Mouse (Mus musculus): ENCODE measurements at regions not wholly inside any gene's neighbourhood (a gene's known extent, or its start where the extent isn't known, plus 50 kb on each side); places are given as distances from the start of the nearest gene placed in this dataset.

DNA sequence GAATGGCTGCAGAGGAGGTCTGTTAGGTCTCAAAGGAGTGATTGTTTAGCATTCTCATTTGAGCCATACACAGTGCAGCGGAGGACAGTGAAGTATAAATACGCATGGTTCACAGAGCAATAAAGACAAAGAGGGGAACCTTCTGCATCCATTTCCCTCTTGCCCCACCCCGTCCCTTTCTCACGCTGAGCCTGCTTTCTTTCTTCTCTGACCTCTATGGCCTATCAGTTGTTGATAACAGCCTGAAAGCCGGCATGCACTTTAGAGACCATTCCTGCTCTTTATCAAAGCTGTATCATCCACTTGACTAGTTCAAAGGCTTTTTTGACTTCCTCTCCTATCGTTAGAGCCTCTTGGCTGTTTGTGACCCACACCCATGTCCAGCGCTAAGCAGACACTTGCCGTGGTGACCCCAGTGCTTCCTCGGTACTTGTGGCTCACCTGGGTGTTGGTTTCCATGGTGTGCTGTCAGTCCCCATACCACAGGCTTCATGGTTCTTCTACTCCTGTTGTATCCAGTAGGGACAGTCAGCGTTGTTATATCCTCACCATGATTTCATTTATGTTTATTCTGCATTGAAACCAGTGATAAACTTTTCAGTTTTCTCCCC lies 161.3 kb downstream of the Slc30a10 start:
- DNase-seq (ENCODE audit: extremely low spot score in 1 of 2, low spot score in 1 of 2): no peak

DNA sequence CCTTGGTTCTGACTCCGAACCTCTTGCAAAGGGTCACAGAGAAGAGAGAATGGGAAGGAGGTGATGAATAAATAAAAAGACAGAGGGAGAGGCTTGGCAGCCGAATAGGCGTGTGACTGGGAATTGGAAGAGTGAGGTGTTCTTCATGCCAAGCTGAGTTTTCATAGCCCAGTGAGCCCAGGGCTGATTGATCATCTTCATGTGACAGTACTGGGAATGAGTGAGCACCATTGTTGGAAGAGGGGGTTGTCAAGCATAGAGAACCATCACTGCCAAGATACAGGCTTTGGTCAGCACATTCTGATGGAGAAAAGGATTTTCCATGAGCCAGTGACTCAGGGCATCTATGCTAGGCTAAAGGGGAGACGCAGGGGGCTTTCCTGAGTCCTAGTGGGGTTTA lies 163.0 kb downstream of the Slc30a10 start:
- peak in 1 of 2 experiments; percentile 6 for DNase-seq (ENCODE audit: extremely low spot score in 1 of 2, low spot score in 1 of 2)

DNA sequence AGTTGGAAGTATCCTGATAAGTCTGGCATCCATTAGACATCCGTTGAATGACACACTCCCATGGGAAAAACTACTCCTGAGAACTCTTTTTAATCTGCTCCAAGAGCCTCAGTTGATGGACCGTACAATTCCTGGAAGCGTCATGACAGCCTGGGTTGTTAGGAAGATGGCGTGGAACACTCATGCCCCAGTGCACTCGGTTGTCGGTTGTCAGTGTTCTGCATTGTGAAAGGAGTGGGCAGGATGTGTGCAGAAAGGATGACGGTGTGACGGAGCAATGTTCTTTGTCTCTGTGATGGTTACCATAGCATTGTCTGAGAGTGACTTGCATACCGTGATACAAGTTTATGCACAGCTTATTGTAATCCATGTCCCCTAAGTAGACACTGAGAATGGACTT lies 164.4 kb downstream of the Slc30a10 start:
- no peak for DNase-seq (ENCODE audit: extremely low spot score in 1 of 2, low spot score in 1 of 2)

DNA sequence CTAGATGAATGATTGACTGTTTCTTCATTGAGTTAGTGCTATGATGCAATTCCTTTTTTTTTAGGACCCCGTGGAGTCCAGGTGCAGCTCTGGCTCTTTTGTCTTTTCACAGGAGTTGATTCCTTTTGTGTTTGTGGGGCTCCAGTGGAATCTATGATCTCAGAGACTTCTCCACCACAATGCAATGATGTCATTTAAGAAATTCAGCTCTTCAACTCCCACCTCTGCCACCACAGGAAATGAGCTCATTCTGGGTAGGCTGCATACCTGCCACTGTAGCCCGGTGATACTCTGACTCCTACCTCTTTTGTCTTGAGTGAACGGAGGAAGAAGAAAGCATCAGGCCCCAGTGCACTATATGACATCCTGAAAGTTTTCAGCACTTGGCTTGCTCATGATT lies 173.8 kb downstream of the Slc30a10 start:
- DNase-seq (ENCODE audit: extremely low spot score in 1 of 2, low spot score in 1 of 2): no peak

DNA sequence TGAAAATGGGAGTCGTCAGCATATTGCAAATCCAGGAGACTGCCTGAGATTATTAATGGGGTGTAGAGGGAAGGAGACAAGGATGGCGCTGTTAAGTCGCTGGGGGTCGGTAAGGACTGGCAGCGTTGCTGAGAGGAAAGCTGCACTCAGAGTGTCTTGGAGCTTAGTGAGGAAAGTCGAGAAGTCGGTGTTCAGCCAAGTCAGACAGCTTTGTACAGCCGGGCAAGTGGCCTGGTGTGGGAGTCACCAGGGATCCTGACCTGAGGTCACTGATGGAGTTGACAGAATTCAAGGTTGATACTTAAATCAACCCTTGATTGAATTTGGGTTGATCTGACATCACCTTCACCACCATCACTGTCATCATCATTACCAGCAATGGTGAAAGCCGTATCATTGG lies 175.3 kb downstream of the Slc30a10 start:
- no peak for DNase-seq (ENCODE audit: extremely low spot score in 1 of 2, low spot score in 1 of 2)

DNA sequence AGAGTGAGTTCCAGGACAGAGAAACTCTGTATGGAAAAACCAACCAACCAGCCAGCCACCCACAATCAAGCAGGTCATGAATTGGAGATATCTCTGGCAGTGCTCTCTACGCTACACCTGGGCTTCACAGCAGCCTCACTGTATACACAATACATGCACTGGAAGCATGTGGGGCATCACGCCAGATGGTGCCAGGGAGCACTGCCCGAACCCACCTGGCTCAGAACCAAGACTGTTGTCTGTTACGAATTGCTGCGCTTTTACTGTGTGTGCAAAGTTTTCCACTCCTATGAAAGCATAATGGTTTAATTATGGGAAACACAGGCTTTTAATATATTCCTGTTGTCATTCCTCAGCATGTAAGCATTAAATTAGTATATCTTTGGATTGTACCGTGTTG lies 184.0 kb downstream of the Slc30a10 start:
- DNase-seq (ENCODE audit: extremely low spot score in 1 of 2, low spot score in 1 of 2): no peak

DNA sequence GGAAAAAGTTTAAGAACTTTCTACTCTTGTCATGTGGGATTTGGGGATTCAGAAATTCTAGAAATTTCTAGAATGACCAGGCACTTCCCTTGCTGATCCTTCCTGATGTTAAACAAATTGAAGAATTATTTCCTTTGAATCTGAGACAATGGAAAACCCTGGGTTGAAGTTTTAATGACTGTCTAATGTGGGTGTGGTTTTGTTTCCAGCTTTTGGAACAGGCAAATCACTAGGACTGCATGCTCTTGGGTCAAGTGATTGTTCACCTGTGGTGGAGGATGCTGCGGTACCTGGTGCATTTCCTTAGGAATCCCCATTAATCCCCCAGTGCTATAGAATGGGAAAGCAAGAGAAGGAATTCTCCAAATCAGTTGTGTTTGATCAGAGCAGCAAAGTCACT lies 184.8 kb downstream of the Slc30a10 start:
- DNase-seq (ENCODE audit: extremely low spot score in 1 of 2, low spot score in 1 of 2): no peak

DNA sequence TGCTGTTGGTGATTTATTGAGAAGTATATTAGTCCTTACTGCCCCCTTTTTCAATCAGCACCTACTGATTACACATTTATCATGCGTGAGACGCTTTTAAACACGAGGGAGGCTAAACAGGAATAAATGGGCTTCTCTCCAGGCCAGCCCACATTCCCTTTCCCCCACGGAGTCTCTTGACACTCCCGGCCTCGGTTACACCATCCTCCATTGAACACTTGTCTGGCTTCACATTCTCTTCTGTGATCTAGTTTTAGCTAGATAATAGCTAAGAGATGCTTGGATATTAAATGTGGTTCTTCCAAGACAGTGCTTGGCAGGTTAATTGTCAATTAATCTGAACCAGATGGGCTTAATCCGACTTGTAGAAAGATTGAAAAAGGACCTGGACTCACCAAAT lies 189.4 kb downstream of the Slc30a10 start:
- no peak for DNase-seq (ENCODE audit: extremely low spot score in 1 of 2, low spot score in 1 of 2)

DNA sequence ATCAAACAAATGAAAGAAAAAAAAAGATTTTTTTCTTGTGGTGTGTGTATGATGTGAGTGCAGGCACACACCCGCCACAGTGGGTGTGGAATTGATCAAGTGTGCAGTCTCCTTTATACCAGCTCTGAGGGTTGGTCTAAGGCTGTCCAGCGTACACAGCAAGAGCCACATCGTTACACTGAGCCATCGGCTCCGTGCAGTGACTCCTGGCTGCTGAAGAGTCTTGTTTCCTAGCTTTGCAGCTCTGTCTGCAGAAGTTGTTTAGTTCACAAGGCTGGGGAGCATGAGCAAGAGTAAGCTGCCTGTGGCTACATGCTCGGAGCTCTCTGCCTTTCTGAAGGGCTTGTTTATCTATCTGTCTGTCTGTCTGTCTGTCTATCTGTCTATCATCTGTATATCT lies 193.5 kb downstream of the Slc30a10 start:
- DNase-seq (ENCODE audit: extremely low spot score in 1 of 2, low spot score in 1 of 2): no peak

DNA sequence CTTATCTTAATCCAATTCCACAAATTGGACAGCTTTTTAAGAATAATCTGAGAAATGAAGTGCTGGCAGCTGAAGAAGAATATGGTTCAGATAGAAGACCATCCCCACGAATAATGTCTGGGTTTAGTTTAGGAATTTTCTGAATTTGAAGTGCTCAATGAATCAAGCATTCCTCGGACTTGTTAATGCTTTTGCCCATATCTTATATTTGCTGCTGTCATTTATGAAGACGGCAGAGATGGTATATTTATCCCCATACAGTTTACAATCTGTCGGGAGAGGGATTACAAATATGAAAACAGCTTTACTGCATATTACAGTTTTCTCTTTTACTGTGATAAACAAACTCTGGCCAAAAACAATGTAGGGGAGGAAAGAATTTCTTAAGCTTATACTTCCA lies 194.3 kb downstream of the Slc30a10 start:
- no peak for DNase-seq (ENCODE audit: extremely low spot score in 1 of 2, low spot score in 1 of 2)

DNA sequence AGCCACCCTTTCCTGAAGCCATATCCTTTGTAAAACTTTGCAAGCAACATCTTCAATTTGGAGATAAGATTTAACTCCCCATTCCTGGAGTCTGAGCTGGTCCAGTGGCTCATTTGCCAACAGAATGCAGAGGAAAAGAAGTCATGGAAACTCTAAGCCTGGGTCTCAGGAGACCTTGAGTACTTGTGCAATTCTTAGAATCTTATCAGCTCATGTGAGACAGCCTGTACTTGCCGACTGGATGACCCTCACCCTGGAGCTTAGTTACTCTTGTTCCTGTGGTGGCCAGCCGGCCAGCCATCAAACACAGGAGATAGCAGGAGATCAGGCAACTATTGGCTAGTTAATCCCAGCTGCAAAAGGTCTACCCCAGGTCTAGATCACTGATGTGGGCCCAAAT lies 196.3 kb downstream of the Slc30a10 start:
- DNase-seq (ENCODE audit: extremely low spot score in 1 of 2, low spot score in 1 of 2): no peak

DNA sequence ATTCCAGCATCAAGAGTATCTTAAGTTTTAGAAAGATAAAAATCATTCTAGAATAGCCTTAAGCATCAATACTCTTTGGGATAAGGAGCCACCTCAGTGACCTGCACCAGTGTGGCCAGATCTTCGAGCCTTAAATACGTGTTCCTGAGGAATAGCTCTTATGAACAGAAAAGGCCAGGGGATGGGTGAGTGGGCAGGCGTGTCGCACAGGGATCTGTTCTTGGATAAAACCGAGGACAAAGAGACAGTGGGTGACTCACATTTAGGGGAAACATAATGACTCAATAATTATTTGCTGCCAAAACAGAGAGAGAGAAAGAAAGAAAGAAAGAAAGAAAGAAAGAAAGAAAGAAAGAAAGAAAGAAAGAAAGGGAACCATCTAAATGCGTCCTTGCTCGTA lies 200.4 kb downstream of the Slc30a10 start:
- no peak for DNase-seq (ENCODE audit: extremely low spot score in 1 of 2, low spot score in 1 of 2)

DNA sequence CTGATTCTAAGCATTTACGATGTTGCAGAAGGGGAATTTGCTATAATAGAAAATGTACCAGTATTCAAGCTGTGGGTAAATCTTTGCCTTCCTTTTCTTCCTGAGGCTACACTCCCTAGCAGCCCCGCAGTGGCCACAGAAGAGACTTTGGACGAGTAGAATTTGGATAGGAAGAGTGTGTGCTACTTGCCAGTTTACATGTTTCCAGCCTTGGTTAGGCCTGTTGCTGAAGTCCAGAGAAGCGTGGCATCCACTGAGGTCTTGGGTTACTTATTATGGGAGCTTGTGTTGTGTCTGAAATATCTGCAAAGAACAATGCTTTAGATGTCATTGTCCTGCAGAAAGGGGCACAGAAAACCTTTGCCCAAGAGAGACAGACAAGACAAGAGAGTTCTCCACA lies 200.8 kb downstream of the Slc30a10 start:
- DNase-seq (ENCODE audit: extremely low spot score in 1 of 2, low spot score in 1 of 2): no peak

DNA sequence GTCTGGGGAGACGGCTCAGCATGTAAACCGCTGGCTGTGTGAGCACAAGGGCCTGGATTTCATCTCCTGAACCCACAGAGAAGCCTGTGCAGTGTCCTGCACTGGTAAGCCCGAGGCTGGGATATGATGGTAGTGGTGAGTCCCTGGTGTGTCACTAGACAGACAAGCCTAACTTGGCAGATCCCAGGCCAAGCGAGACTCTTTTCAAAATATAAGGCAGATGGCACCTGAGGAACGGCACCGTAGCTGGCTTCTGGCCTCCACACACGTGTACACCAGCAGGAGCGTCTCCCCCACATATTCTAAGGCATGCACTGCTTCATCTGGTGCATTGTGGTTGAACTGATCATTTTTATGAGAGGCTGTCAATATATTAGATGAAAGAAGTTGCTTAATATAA lies 202.6 kb downstream of the Slc30a10 start:
- no peak for DNase-seq (ENCODE audit: extremely low spot score in 1 of 2, low spot score in 1 of 2)

DNA sequence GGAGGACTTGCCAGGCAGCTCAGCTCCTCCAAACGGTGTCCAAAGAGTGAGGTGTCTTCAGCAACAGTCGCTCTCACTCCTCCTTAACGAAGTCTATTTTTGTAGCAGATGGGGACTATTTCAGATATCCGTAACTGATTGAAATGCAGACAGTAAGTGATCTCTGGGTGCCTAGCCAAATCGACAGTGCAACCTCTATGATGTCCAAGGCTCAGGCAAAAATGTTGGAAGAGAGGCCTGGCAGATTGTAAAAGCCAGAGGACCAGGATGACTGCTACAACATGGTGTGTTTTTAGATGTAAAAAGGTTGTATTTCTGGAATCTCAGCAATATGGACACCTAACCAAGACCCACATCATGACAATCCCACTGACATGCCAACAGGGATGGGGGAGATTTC lies 204.8 kb downstream of the Slc30a10 start:
- DNase-seq (ENCODE audit: extremely low spot score in 1 of 2, low spot score in 1 of 2): no peak

DNA sequence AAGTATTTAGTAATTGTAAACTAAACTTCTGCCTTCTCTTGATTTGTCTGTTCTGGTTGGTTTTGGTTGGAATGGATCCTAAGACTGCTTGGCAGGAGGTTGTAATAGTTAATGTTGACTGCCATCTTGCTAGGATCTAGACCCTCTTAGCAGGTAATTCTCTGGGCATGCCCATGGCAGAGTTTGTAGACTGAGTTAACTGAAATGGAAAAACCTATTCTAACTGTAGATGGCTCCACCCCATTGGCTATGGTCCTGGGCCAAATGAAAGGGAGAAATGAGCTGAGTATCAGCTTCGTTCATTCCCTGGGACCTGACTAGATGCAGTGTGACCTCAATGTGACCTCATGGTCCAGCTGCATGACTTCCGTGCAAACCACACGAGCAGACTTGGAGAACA lies 207.7 kb downstream of the Slc30a10 start:
- DNase-seq (ENCODE audit: extremely low spot score in 1 of 2, low spot score in 1 of 2): no peak

DNA sequence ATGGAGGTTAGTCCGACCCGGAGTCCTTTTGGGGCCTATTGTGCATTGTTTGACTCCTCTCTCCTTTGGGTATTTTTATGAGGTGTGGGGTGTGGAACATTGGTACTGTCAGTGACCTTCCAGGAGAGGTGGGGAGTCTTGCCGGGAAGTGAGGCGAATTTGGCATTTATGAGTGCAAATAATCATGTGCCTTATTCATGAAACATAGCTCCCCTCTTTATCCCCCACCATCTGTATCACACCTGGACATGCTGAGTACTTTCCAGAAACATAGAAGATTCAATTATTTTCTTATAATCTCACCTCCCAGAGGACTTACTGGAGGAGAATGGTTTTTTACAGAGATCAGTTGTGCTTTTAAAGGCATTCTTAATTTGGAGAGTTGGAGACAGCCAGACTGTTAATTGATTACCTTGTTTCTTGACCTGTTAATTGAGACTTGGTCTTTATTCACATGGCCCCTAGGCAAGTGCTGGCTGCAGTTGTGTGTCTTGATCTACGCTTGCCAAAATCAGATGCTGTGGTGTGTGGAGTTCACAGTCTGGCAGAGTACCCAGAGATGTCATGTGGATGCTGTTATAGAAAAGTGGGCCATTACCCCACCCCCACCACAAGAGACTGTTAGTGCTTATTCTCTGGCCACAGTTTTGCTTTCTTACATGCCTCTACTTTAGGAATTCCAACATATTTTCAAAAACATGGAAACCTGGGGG lies 215.5 kb downstream of the Slc30a10 start:
- no peak for DNase-seq (ENCODE audit: extremely low spot score in 1 of 2, low spot score in 1 of 2)

DNA sequence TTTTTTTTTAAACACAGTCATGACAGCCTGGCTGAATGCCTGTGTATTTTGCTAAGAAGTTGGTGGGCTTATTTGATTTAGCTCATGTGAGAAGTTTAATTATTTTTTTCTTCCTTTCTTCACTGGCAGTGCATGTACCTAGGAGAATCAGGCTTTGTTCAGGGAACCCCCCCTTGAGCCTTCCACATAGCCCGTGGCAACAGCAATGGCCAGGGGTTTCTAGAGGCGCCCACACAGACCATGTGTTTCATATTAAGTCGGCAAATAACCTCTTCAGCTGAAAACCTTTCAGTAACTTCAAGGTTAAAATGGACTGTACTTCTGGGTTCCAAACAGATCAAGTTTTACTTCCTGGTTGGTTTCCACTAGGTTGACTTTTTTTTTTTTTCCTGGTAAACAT lies 218.3 kb downstream of the Slc30a10 start:
- no peak for DNase-seq (ENCODE audit: extremely low spot score in 1 of 2, low spot score in 1 of 2)

DNA sequence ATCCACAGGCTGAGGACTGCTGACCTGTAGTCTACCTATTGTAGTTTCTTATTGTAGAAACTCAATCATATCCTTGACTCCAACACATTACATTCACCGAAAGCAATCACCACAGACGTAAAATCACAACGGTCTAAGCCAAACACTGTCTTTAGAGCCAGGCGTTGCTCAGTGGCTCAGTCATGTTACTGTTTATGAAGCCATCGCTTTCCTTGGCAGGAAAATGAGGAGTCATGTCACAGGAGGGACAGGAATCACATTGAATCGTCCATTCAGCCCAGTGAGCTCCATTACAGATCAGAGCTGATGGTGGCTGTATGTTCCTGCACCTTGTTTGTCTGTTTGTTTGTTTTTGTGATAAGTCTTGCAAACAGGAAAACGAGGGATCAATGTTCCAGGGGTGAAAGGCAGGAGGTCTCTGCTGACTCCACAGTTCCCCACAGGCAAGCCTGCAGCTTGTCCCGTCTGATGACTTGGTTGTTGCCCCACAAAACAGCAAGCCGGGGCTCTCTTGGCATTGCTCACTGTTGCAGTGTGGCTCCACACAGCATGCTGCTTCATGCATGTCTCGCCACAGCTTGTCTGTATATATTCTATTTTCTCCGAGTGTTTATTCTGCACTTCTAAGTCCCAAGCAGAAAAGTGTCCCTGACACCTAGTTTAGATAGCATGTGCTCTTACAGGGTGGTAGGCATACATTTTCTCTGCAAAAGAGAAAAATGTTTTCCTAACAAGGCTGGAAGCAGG lies 221.2 kb downstream of the Slc30a10 start:
- no peak for DNase-seq (ENCODE audit: extremely low spot score in 1 of 2, low spot score in 1 of 2)

DNA sequence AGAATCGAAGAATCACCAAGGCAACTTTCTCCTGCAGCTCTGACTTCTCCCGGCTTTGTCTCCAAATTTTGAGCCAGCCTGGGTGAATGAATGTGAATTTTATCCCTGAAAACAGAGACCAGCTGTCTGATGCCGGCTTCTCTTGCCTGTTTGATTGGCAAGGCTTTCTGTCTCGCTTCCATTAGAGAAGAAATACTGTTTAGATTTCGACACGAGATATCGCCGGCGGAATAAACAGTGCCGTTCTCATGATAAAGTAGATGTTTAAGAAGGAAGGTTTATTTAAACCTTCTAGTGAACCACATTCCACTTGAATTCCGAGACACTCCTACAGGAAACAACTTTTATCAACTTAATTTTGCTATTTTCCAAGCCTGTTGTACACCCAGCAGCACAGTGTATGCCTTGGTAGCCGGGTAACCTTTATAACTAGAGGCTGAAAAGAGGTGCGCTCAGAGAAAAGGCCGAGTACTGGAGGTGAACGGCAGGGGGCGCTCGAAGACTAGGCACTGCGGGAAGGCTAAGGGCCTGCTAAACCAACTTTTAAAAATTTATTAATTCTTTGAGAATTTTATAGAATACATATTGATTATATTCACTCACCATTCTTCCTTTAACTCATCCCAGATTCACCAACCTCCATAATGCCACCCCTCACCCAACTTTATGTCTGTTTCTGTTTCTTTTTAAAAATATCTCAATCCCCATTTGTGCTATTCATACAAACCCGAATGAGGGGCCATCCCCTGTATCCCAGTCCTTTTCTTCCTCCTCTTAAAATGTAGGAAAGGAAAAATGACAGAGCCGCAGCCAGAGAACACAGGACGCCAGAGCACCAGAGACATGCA lies 227.2 kb downstream of the Slc30a10 start:
- peak; percentile 26 to 92 for DNase-seq (ENCODE audit: extremely low spot score in 1 of 2, low spot score in 1 of 2)

DNA sequence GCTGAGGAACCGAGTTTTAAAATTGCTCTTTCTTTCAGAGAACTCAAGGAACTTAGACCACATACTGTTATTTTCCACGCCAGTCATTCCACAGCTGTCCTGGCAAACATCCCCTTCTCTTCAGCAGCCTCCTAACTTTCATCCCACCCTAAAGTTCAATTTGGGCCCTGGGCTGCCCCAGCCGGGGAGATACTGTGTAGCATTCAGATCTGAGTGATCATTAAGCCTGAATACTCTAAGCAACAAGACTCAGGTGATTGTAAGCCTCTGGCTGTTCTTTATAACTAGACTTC lies 227.8 kb downstream of the Slc30a10 start:
- no peak for DNase-seq (ENCODE audit: extremely low spot score in 1 of 2, low spot score in 1 of 2)
